Mouse (Mus musculus) forebrain, embryonic 14.5 days (tissue): ENCODE data around the gene Mdga1. TPM values are rescaled to one million over a fixed set of nuclear protein-coding genes. Genes with fewer than 3 reads are reported as not detected.
A peak's percentile ranks its signal among the peaks of the same experiment; 100 is the strongest.

ENCODE experiments used
- ATAC-seq: fragments of 200-750 bp; cut with Nextera tagmentation; 2 replicates; pipeline ENCODE4 v1.8.0; 2017; ENCODE audit warnings: mild to moderate bottlenecking, moderate library complexity
- DNase-seq: peaks from one replicate; pipeline ENCODE4 v3.0.0-alpha.2; 2015; ENCODE audit warnings: low spot score
- H3K27ac ChIP-seq: fragments of 300-500 bp; sonication (generic); 2 replicates; pipeline ENCODE4 v1.5.1; 2014; ENCODE audit warnings: low read depth, mild to moderate bottlenecking, control low read depth, low read length, moderate library complexity
- H3K27me3 ChIP-seq: fragments of 300-500 bp; sonication (generic); replicated peaks from 2 replicates; pipeline ENCODE4 v1.6.1; 2014; ENCODE audit warnings: low read length, control low read depth, mixed read lengths; ENCODE audit not compliant: control insufficient read depth, insufficient read depth
- H3K36me3 ChIP-seq: fragments of 300-500 bp; sonication (generic); 2 replicates; pipeline ENCODE4 v1.6.1; 2014; ENCODE audit warnings: low read length, control low read depth; ENCODE audit not compliant: control insufficient read depth, insufficient read depth
- H3K4me1 ChIP-seq: fragments of 300-500 bp; sonication (generic); 2 replicates; pipeline ENCODE4 v1.6.1; 2014; ENCODE audit warnings: antibody characterized with exemption, low read length, control low read depth; ENCODE audit not compliant: control insufficient read depth, insufficient read depth
- H3K4me2 ChIP-seq: fragments of 300-500 bp; sonication (generic); 2 replicates; pipeline ENCODE4 v1.6.1; 2014; ENCODE audit warnings: mild to moderate bottlenecking, control low read depth, low read length
- H3K4me3 ChIP-seq: fragments of 300-500 bp; sonication (generic); 2 replicates; pipeline ENCODE4 v1.5.1; 2014; ENCODE audit warnings: low read depth, low read length, control low read depth
- H3K9ac ChIP-seq: fragments of 300-500 bp; sonication (generic); 2 replicates; pipeline ENCODE4 v1.6.1; 2014; ENCODE audit warnings: mild to moderate bottlenecking, low read length, control low read depth, moderate library complexity
- H3K9me3 ChIP-seq: fragments of 300-500 bp; sonication (generic); replicated peaks from 2 replicates; pipeline ENCODE4 v1.6.1; 2016; ENCODE audit warnings: low read length, control low read depth, mixed read lengths; ENCODE audit not compliant: control insufficient read depth
- WGBS: fragments of 180-500 bp; shearing (Covaris S2); extraction: QIAGEN DNeasy Blood & Tissue Kit; methylation state at CpG from one replicate; pipeline ENCODE4 v1.1.7; 2014; 5-methylcytosine and 5-hydroxymethylcytosine counted together
- polyA plus RNA-seq: library from polyadenylated mRNA; unstranded; fragments of >200 nt; fragmentation: Nextera tagmentation; extraction: Ambion mirVana; gene quantifications from 2 replicates; pipeline ENCODE4 v1.2.1, GENCODE M21; 2014

The Mdga1 gene
- polyA plus RNA-seq, 1 experiment from 2014 or later: 9.4 TPM

DNA sequence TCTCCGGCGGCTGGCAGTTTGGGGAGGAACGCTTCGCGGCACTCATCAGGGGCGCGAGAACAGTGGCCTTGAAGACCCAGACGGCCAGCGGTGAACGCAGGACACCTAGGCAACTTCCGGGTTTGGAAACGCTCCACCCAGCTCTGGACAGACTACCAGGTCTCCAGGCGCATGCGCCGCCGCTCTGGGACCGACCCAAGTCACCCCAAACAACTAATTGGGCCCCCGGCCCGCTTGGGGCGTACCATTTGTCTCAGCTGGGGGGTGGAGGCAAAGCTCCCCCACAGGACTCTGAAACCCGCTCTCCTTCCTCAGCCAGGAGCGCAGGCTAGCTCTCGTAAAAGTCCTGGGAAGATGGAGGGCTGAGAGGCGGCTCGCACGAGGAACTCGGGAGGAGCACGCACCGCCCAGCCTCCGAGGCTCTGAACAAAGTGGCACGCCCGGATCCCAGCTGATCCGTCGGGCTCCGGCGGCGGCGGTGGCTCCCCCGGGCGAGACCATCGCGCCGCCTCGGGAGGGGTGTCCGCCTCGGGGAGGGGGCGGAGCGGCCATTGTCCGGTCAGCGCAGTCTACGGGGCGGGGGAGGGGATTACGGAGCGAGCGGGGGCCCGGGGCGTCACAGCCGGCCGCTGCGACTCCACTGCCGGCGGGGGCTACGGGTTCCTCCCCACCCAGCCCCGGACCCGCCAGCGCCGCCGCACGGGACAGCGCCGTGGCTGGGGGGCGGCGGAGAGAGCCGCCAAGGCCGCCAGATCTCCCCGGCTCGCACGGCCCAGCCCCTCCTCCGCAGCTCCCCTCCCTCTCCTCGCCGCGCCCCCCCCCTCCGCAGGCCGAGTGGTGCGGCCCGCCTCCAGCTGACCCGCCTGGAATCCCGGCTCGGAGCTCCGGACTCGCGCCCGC is 34.6 kb upstream of the Mdga1 start, which contains the start of gene Zfand3:
Zfand3 (plus strand) TSS at position 531 of the 900 bp plus-strand sequence.
- WGBS: under 1% methylated on average over 58 of the region's 93 CpGs
- no peaks in the 10 kb centered on the region for H3K36me3 ChIP-seq
- H3K9ac ChIP-seq: peak within 1 kb of the TSS; percentile 98

DNA sequence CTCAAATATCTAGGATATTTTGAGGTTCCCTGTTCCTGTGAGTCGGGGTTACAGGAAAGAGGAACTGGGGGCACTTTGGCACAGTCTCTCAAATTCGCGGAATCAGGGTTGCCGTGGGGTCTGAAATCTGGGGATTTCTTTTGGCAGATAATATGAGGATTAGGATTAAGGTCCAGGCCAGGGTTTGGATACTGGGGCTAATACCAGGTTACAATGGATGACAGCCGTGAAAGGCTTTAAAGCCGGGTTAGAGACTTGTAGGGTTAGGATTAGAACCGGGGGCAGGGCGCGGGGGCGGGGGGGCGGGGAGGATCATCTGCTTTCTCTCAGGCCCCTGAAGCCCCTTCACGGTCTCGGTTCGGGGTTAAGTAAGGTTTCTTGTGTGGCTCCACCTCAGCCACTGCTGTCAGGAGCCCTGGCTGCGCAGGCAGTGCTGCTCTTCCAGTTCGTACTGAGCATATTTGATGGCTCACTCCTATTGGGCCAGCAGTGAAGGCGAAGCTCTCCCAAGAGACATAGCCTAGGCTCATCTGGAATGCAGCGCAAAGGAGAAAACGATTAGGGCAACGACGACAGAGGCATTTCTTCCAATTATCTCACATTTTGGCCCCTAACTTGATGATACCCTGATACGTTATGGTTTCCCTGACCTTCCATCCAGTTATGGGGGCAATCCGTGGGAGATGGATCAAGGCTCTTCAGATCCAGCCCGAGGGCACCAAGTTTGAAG is 28.8 kb upstream of the Mdga1 start:
- H3K27me3 ChIP-seq: no peaks in the 10 kb centered on the region
- H3K9me3 ChIP-seq: no peaks in the 10 kb centered on the region
- H3K9ac ChIP-seq: no peak overlapping the region
- no peak overlapping the region for H3K27ac ChIP-seq
- peaks cover 3% of the 10 kb centered on the region for H3K4me1 ChIP-seq
- no peak overlapping the region for H3K4me3 ChIP-seq
- 66% methylated on average over 24 of the region's 24 CpGs for WGBS
- H3K4me2 ChIP-seq: no peak overlapping the region
- DNase-seq: no peak
- H3K36me3 ChIP-seq: no peaks in the 10 kb centered on the region
- ATAC-seq: no peak

More for the DNA sequence above, 34.6 kb upstream of the Mdga1 start, which contains the start of gene Zfand3:
- Histone ChIP-seq H3K27ac (peak within 1 kb of the TSS; percentile 100), H3K27me3 (no peaks in the 10 kb centered on the region), H3K4me1 (peaks cover 31% of the 10 kb centered on the region), H3K9me3 (no peaks in the 10 kb centered on the region), H3K4me3 (peak within 1 kb of the TSS; percentile 95), H3K4me2 (peak within 1 kb of the TSS; percentile 78)
- ATAC-seq (peak; percentile 93), DNase-seq (peak; percentile 96)

GRCm38 (mm10) chr17:29997726-29998125 is 27.8 kb upstream of the Mdga1 start:
- ATAC-seq: no peak
- H3K9me3 ChIP-seq: no peaks in the 10 kb centered on the region
- 73% methylated on average over 7 of the region's 7 CpGs for WGBS

GRCm38 (mm10) chr17:29995986-29996385 is 26.1 kb upstream of the Mdga1 start:
- no peaks in the 10 kb centered on the region for H3K4me1 ChIP-seq
- H3K27me3 ChIP-seq: no peaks in the 10 kb centered on the region
- H3K36me3 ChIP-seq: no peaks in the 10 kb centered on the region
- DNase-seq (no peak), ATAC-seq (no peak)
- no peak overlapping the region for H3K4me2 ChIP-seq
- 86% methylated on average over 5 of the region's 5 CpGs for WGBS
- H3K9ac ChIP-seq: no peak overlapping the region
- no peak overlapping the region for H3K27ac ChIP-seq
- no peaks in the 10 kb centered on the region for H3K9me3 ChIP-seq
- H3K4me3 ChIP-seq: no peak overlapping the region

More at GRCm38 (mm10) chr17:29997726-29998125, 27.8 kb upstream of the Mdga1 start:
- no peak overlapping the region for H3K4me2 ChIP-seq
- no peak overlapping the region for H3K27ac ChIP-seq
- DNase-seq: peak; percentile 28
- no peaks in the 10 kb centered on the region for H3K36me3 ChIP-seq
- H3K4me1 ChIP-seq: no peaks in the 10 kb centered on the region
- no peaks in the 10 kb centered on the region for H3K27me3 ChIP-seq
- no peak overlapping the region for H3K9ac ChIP-seq
- H3K4me3 ChIP-seq: no peak overlapping the region

DNA sequence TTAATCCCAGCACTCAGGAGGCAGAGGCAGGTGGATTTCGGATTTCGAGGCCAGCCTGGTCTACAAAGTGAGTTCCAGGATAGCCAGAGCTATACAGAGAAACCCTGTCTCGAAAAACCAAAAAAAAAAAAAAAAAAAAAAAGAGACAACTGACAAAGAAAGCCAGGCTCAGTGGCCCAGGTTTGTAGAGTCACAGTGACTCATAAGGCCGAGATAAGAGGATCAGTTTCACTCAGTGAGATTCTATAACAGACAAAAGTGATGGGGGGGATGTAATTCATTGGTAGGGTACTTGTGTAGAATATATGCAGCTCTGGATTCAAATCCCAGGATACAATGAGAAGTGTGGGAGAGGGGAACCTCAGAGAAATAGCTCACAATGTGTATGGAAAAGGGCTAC is 24.6 kb upstream of the Mdga1 start:
- no peak overlapping the region for H3K9ac ChIP-seq
- no peak overlapping the region for H3K4me2 ChIP-seq
- DNase-seq: no peak
- no peaks in the 10 kb centered on the region for H3K27me3 ChIP-seq
- H3K4me3 ChIP-seq: no peak overlapping the region
- 91% methylated on average over 4 of the region's 4 CpGs for WGBS
- H3K36me3 ChIP-seq: no peaks in the 10 kb centered on the region
- ATAC-seq: no peak
- no peaks in the 10 kb centered on the region for H3K9me3 ChIP-seq
- no peak overlapping the region for H3K27ac ChIP-seq
- H3K4me1 ChIP-seq: no peaks in the 10 kb centered on the region

GRCm38 (mm10) chr17:29994011-29994410 is 24.1 kb upstream of the Mdga1 start:
- Histone ChIP-seq H3K4me3 (no peak overlapping the region), H3K4me1 (no peaks in the 10 kb centered on the region), H3K9me3 (no peaks in the 10 kb centered on the region), H3K4me2 (no peak overlapping the region), H3K36me3 (no peaks in the 10 kb centered on the region), H3K9ac (no peak overlapping the region), H3K27me3 (no peaks in the 10 kb centered on the region), H3K27ac (peak overlapping the region; percentile 64; the same call in 1 of the 2 replicates)
- ATAC-seq (no peak), DNase-seq (no peak)
- WGBS: 83% methylated on average over 3 of the region's 3 CpGs

DNA sequence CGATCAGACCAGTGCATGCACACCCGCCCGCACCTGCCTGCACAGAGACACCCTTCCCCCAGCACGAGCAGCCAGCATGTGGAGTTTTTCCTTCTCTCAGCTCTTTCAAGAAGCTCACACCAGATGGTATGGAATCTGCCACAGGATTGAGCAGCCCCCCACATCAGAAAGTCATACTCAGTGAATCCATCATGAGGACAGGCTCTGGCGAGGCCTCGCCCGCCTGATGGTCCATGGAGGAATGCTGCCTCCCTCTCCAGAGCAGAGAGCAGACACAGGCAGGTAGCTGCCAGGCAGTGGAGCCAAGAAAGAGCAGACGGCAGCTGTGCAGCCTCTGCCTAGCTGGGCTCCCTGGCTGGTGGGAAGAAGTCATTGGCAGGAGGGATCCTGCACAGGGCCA is 23.6 kb upstream of the Mdga1 start:
- H3K9ac ChIP-seq: no peak overlapping the region
- peak overlapping the region; percentile 64; the same call in 1 of the 2 replicates for H3K27ac ChIP-seq
- no peaks in the 10 kb centered on the region for H3K4me1 ChIP-seq
- 67% methylated on average over 8 of the region's 8 CpGs for WGBS
- no peaks in the 10 kb centered on the region for H3K9me3 ChIP-seq
- H3K4me2 ChIP-seq: no peak overlapping the region
- no peak overlapping the region for H3K4me3 ChIP-seq
- ATAC-seq: peak; percentile 87
- no peaks in the 10 kb centered on the region for H3K27me3 ChIP-seq
- peak; percentile 78 for DNase-seq
- H3K36me3 ChIP-seq: no peaks in the 10 kb centered on the region

DNA sequence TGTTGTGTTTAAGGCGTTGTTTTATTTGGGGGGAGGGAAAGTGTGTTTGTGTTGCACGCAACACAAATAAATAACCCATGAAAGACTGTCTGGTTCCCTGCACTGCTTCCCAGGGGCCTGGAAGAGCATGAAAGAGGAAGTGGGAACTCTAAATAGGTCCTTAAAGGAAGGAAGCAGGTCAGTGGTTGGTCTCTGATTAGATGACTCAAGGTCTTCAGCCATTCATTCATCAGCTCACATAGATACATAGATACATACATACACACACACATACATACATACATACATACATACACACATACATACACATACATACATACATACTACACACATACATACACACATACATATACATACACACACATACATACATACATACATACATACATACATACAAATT is 21.0 kb upstream of the Mdga1 start:
- H3K9ac ChIP-seq: no peak overlapping the region
- no peak overlapping the region for H3K4me3 ChIP-seq
- WGBS: 90% methylated on average over 2 of the region's 2 CpGs
- no peaks in the 10 kb centered on the region for H3K36me3 ChIP-seq
- H3K4me2 ChIP-seq: no peak overlapping the region
- no peaks in the 10 kb centered on the region for H3K27me3 ChIP-seq
- H3K4me1 ChIP-seq: no peaks in the 10 kb centered on the region
- DNase-seq: no peak
- no peaks in the 10 kb centered on the region for H3K9me3 ChIP-seq
- ATAC-seq: no peak
- H3K27ac ChIP-seq: no peak overlapping the region
